Mouse (Mus musculus): ENCODE results near the gene Edaradd.

The Edaradd gene

DNA sequence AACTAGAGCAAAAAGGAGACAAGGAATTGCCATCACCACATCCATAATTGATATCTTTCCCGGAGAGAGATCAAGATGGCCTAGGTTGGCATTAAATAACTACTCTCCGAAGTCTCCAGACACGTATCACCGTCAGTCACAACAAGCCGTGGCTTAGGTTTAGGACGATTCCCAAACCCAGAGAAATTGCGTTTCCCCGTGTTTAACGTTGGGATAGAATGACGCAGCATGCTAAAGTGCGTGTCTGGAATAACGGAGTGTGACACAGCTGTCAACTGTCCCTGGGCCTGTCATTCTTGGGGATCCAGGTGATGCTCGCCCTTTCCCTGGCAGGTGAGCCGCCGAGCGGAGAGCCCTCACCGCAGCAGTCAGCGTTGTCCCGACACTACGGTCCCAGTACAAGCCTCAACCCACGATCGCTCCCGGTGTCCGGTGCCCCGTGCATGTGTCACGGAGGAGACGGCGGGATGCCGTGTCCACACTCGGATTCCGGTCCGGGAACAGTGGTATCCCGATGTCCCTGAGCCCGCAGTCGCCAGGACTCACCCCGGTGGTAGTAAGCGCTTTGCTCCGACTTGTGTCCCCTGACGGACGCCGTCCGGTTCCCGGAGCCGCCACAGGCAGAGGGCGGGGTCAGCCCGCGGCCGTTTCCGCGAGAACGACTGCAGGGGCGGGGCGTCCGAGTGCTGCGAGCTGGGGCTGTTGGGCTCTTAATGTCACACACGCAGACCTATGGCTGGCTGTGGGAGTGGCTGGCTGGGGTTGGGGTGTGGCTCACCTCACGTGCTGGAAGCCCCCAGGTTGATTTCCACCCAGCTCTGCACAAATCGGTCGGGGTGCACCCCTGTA is 59.1 kb downstream of the Edaradd start:
- DNase-seq (ENCODE audit: low read depth): peak; percentile 86

DNA sequence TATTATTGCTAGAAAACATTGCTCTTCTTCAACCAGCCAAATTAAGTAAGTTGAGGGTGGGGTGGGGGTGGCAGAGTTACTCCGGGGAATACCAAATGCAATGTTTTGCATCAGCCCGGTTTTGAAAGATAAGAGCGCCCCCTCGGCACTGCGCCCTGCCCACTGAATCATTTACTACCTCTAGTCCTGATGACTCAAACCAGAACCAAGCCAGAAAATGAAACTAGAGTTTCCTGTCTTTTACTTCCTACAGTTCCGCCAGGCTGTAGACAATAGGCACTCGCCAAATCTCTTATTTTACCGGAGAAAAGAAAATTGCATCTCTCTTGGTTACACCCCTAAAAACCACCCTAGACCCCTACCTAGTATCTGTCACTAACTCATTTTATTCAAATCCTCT is 59.8 kb downstream of the Edaradd start:
- peak; percentile 60 for DNase-seq (ENCODE audit: low read depth)

DNA sequence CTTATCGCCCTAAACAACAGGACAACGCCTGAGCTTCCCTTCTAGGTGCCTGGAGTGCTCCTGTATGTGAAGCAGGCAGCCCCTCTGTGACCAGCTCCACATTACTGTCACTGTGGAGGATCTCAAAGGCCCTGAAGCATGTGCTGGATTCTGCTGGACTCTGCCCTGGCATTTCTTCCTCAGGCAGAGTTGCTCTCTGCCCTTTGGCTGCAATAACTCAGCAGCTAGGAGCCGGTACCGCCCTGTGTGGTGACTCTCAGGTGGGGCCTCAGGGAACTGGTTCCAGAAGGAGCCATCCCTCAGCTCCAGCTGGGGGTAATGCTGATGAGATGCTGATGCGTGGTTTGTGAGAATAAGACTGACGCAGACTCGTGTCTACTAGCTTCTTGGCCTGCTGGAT is 63.5 kb downstream of the Edaradd start:
- no peak for DNase-seq (ENCODE audit: low read depth)

DNA sequence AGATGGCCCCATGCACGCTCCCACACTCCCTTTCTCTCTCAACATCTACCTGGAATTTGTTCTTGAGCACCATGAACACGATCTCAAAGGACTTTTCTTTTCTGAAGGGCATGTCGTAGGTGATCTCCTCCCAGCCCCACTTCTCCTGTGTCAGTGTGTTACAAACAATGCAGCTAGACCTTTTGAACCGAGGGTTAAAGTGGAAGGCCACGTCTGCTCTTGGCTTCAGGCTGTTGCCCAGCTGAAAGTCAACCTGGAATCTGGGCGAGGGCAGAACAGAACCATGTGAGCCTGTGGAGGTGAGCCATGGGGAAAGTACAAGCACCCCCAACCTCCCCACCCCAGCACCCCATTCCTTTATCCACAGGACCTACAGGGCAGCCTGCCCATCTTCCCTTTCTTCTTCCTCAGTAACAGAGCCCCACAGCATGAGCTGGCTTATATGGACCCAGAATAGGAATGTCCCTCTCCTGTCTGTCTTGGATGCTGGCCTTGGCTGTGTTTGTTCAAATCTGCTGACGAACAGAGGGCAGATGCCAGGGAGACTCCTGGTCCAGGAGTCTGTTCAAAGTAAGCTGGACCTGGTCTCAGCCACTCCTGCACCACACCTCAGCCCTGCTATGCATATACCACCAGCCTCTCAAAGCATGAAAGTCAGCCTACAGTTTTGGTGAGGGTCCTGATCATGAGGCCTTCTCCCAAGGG is 65.4 kb downstream of the Edaradd start:
- DNase-seq (ENCODE audit: low read depth): no peak

DNA sequence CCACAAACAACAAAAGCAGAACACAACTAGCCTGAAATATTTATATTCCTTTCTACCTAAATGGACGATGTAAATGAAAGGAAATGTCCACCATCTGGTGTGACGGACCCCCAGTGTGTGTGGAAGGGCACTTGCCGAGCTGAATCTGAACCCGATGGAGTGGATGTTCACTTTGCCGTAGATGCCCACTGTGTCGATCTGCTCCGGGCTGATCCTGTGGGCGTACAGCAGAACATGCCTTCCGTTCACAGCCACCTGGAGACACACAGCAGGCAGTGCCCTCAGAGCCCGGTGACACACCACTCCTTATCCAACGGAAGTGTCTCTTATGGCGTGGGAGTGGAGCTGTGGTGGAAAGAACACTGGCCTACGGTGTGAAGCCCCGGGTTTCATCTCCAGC is 67.1 kb downstream of the Edaradd start:
- DNase-seq (ENCODE audit: low read depth): no peak

DNA sequence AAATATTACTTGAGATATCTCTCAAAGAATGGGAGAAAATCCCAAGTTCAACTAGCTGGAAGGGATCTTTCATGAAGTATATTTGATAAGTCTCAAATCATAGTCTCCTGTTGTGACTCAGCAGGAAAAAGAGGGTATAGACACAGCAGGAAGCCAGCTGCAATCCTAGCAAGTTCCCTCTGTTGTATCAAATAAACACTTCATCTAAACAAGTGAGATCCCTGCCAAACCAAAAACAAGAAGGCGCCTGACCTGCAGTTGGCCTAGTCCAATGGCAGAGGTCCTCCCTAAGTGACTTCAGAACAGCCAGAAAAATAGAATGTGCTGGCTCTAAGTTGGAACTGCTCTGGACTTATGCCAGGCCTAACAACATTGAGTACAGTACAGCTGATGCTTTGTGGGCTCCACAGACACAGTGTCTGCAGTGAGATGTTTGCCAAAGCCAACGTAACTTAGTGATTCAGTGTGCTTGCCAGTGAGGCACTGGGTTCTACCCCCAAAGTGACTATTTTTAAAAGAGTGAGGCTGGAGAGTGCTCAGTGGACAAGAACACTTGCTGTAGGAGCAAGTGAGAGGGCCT is 78.1 kb downstream of the Edaradd start:
- no peak for DNase-seq (ENCODE audit: low read depth)

DNA sequence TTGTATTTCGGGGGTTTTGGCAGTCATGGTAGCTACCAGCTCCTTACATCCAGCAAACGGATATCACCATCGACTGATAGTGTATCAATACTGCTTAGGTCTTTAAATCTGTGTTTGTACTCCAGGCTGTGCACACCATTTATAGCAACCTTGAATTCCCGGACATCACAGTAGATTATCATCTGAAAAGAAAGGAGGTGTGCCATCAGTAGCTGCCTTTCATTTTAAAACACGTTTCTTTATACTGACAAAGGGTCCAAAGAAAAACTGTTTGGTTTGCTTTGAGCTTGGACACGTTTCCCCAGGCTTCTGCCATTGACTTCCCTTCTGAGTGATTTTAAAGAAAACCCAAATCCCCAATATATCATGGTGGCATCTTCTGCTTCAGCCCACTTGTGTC is 79.4 kb downstream of the Edaradd start:
- DNase-seq (ENCODE audit: low read depth): no peak

DNA sequence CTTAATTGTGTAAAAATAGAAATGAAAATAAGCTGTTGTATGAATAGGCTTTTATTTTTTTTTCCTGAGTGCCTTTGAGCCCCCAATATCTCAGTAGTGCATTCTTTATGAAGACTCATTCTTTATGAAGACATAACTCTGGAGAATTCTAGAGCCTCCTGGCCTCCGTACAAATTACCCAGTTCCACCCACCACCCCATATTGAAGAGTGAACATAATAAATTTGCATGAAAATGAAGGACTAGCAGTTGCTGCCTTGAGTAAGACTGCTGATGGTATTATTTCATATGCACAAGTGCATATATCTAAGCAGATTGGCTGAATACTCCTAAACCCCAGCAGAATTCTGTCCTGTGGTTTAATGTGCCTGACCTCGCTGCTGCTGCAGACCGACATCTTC is 80.7 kb downstream of the Edaradd start:
- DNase-seq (ENCODE audit: low read depth): no peak

DNA sequence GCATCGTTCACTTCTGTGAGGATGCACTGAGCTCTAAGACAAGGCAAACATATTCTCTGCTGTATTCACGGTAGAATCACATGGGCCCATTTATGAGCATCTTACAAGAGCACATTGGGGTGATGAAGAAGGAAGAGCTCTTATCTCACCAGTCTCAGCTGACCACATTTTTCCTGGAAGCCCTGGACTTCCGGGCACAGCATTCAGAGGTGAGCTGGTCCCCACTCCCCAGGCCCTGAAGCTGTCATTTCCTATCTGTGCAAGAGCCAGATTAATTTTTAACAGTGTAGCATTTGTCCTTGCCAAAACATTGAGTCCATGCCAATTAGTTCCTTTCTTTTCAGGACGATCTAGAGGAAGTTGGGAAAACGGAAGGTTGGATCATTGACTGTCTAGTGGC is 86.4 kb downstream of the Edaradd start:
- no peak for DNase-seq (ENCODE audit: low read depth)

DNA sequence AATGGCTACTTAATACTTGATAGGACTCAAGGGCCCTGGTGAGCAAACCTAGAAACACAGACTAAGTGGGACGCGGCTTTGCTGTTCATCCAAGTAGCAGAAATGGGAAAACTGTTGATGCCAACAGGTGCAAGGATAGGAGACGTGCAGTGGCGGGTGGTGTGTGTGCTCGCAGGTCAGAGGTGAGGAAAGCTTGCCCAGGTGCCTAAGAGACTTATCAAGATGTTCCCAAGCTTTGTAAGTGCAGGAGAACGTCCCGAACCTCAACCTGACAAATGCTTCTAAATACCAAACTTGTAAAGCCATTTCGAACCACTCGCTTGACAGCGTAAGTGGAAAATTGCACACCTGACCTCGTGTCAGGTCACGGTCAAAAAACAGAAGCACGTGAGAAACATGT is 91.7 kb downstream of the Edaradd start:
- no peak for DNase-seq (ENCODE audit: low read depth)
